Mouse (Mus musculus) intestine, embryonic 14.5 days (tissue): ENCODE results near the gene Ptpn14. TPM values are rescaled to one million over a fixed set of nuclear protein-coding genes. Genes with fewer than 3 reads are reported as not detected.

Experiments
- ATAC-seq: fragments of 200-750 bp; cut with Nextera tagmentation; replicated peaks from 2 replicates; pipeline ENCODE4 v1.8.0; 2017; ENCODE audit warnings: low read depth, moderate number of reproducible peaks, moderate TSS enrichment, moderate library complexity; ENCODE audit not compliant: low FRiP score, low TSS enrichment
- DNase-seq: peaks from one replicate; pipeline ENCODE4 v3.0.0-alpha.2; 2018; ENCODE audit warnings: low spot score
- H3K27ac ChIP-seq: fragments of 300-500 bp; sonication (generic); 2 replicates; pipeline ENCODE4 v1.5.1; 2014; ENCODE audit warnings: low read depth, mild to moderate bottlenecking, control low read depth
- H3K27me3 ChIP-seq: fragments of 300-500 bp; sonication (generic); replicated peaks from 2 replicates; pipeline ENCODE4 v1.6.1; 2014; ENCODE audit warnings: low read length, control low read depth; ENCODE audit not compliant: control insufficient read depth, insufficient read depth
- H3K36me3 ChIP-seq: fragments of 300-500 bp; sonication (generic); 2 replicates; pipeline ENCODE4 v1.6.1; 2014; ENCODE audit warnings: low read length, control low read depth; ENCODE audit not compliant: control insufficient read depth, insufficient read depth
- H3K4me1 ChIP-seq: fragments of 300-500 bp; sonication (generic); replicated peaks from 2 replicates; pipeline ENCODE4 v1.6.1; 2014; ENCODE audit warnings: low read length, control low read depth, mixed read lengths; ENCODE audit not compliant: control insufficient read depth, insufficient read depth
- H3K4me2 ChIP-seq: fragments of 300-500 bp; sonication (generic); 2 replicates; pipeline ENCODE4 v1.6.1; 2014; ENCODE audit warnings: low read length
- H3K4me3 ChIP-seq: fragments of 300-500 bp; sonication (generic); 2 replicates; pipeline ENCODE4 v1.5.1; 2014; ENCODE audit warnings: low read depth, low read length, control low read depth, mixed read lengths
- H3K9ac ChIP-seq: fragments of 300-500 bp; sonication (generic); 2 replicates; pipeline ENCODE4 v1.6.1; 2014; ENCODE audit warnings: mild to moderate bottlenecking, low read length
- H3K9me3 ChIP-seq: fragments of 300-500 bp; sonication (generic); 2 replicates; pipeline ENCODE4 v1.6.1; 2016; ENCODE audit warnings: low read length, control low read depth; ENCODE audit not compliant: control insufficient read depth
- WGBS: fragments of 180-500 bp; shearing (Covaris S2); extraction: QIAGEN DNeasy Blood & Tissue Kit; methylation state at CpG from one replicate; pipeline ENCODE4 v1.1.7; 2014; 5-methylcytosine and 5-hydroxymethylcytosine counted together
- polyA plus RNA-seq: library from polyadenylated mRNA; unstranded; fragments of >200 nt; fragmentation: Nextera tagmentation; extraction: Ambion mirVana; gene quantifications from 2 replicates; pipeline ENCODE4 v1.2.1, GENCODE M21; 2014

The Ptpn14 gene
- polyA plus RNA-seq, 1 experiment from 2014 or later = 7.9 TPM

DNA sequence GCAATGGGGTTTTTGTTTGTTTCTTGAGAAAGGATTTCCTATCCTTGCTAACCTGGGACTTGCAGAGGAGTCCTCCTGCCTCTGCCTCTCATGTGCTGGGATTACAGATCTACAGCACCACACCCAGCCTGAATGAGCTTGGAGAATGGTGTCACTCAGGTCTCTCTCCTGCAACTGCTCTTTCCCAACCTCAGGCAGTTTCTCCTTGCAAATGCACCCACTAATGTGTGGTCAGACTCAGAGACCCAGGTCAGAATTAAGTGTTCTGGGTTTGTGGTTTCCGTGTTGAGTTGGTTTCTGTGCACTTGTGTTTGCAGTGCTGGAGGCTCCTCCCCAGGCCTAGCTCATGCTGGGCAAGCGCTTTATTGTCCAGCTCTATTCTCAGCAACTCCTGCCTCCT is 33.7 kb upstream of the Ptpn14 start:
- Histone ChIP-seq H3K4me3 (no peak overlapping the region), H3K4me2 (no peak overlapping the region), H3K27ac (no peak overlapping the region), H3K9ac (no peak overlapping the region), H3K27me3 (no peaks in the 10 kb centered on the region), H3K4me1 (peaks cover 3% of the 10 kb centered on the region; the same call in 1 of the 2 replicates), H3K36me3 (no peaks in the 10 kb centered on the region), H3K9me3 (no peaks in the 10 kb centered on the region)
- ATAC-seq (no peak), DNase-seq (no peak)
- 93% methylated on average over 2 of the region's 2 CpGs for WGBS

DNA sequence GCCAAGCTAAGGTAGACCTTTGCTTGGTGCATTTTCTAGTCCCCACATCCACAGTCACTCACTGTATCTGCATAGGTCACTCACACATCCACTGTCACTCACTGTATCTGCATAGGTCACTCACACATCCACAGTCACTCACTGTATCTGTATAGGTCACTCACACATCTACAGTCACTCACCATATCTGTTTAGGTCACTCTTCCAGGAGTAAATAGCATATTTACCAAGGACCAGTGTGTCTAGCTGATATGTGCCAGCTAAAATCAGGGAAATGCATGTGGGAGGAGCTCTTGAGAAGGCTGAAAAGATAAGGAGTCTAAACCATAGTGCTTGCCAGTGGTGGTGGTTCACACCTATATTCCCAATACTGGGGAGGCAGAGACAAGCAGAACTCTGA is 32.7 kb upstream of the Ptpn14 start:
- ATAC-seq (no peak), DNase-seq (no peak)
- Histone ChIP-seq H3K4me3 (no peak overlapping the region), H3K9ac (no peak overlapping the region), H3K9me3 (no peaks in the 10 kb centered on the region), H3K27me3 (no peaks in the 10 kb centered on the region), H3K4me2 (no peak overlapping the region), H3K27ac (no peak overlapping the region), H3K36me3 (no peaks in the 10 kb centered on the region), H3K4me1 (no peaks in the 10 kb centered on the region)

DNA sequence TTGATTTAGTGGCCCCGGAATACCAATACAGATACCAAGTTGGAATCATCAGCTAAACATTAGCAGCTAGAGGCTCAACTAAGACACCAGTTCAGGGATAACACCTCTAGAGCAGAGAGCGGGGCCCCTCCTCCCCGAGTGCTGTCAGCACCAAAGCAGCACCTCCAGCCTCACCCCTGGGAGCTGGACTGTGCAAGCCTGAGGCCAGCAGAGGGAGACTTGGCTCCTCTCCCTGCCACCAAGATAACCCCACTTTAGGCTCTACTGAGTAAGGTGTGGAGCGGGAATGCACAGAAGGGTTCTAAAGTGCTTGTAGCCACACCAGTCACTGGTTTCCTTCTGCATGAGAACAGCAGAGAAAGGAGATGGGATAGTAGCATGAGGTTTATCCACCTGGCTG is 29.7 kb upstream of the Ptpn14 start:
- no peak overlapping the region for H3K4me3 ChIP-seq
- H3K4me2 ChIP-seq = no peak overlapping the region
- H3K27ac ChIP-seq = no peak overlapping the region
- no peak overlapping the region for H3K9ac ChIP-seq
- ATAC-seq (no peak), DNase-seq (no peak)
- H3K36me3 ChIP-seq = no peaks in the 10 kb centered on the region
- H3K9me3 ChIP-seq = no peaks in the 10 kb centered on the region
- H3K4me1 ChIP-seq = no peaks in the 10 kb centered on the region
- H3K27me3 ChIP-seq = no peaks in the 10 kb centered on the region
- WGBS = 63% methylated on average over 4 of the region's 4 CpGs

DNA sequence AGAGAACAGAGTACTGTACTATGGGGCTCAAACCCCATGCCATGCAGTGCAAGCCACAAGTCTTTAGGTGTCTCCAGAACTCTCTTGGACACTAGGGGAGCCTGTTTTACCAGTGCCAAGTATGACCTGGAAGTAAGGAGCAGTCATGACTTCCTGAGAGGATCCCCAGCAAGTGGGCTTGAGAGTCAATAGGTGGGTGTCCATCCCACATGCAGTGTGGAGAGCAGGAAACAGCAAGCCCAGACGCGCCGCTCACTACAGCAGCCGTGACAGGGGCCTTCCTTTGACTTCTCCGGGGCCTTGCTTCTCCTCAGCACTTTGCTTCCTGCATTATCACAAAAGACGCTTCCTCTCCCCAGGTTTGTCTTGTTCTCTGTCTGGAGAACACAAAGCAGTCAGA is 27.9 kb upstream of the Ptpn14 start:
- H3K4me3 ChIP-seq = no peak overlapping the region
- no peaks in the 10 kb centered on the region for H3K27me3 ChIP-seq
- no peak overlapping the region for H3K4me2 ChIP-seq
- no peaks in the 10 kb centered on the region for H3K9me3 ChIP-seq
- no peaks in the 10 kb centered on the region for H3K36me3 ChIP-seq
- H3K4me1 ChIP-seq = no peaks in the 10 kb centered on the region
- no peak overlapping the region for H3K9ac ChIP-seq
- DNase-seq = no peak
- WGBS = 77% methylated on average over 6 of the region's 6 CpGs
- ATAC-seq = no peak
- H3K27ac ChIP-seq = no peak overlapping the region

DNA sequence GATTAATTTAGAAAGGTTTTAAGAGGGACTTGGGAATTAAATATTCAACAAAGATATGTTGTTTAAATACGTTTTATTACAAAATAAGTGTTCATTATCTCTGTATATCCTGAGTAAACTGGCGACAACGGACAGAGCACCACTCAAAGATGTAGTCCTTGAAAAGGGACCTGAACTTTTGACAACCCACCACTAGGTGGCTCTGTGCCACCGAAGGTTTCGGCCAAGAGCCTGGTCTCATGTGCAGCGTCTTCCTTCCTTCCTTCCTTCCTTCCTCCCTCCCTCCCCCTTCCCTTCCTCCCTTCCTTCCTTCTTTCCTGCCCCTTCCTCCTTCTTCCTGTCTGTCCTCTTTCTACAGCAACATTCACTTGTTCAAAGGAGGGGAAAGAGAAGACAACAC is 27.1 kb upstream of the Ptpn14 start:
- H3K27me3 ChIP-seq = no peaks in the 10 kb centered on the region
- peak; percentile 61 for ATAC-seq
- under 1% methylated on average over 6 of the region's 6 CpGs for WGBS
- no peak overlapping the region for H3K9ac ChIP-seq
- no peak overlapping the region for H3K27ac ChIP-seq
- H3K9me3 ChIP-seq = no peaks in the 10 kb centered on the region
- no peak overlapping the region for H3K4me2 ChIP-seq
- H3K36me3 ChIP-seq = no peaks in the 10 kb centered on the region
- peak; percentile 78 for DNase-seq
- H3K4me3 ChIP-seq = no peak overlapping the region
- H3K4me1 ChIP-seq = no peaks in the 10 kb centered on the region

DNA sequence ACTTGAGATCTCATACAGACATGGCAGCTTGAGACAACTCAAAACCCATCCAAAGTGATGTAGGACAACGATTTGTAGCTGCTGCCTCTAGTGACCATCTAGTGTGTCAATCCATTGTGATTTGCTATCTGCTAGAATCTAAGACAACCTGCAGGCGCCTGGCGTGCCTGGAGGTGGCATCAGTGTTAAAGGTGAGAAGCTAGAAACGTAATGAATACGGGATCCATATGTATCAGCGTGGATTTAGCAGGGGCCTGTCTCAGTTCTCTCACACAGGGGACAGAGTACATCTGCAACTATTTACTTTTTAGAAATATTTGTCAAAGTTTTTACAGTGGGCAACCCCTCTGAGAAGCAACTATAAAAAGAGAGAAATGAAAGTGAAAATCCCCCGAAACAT is 24.9 kb upstream of the Ptpn14 start:
- WGBS = 36% methylated on average over 7 of the region's 7 CpGs
- Histone ChIP-seq H3K4me3 (no peak overlapping the region), H3K27ac (no peak overlapping the region), H3K9ac (no peak overlapping the region), H3K4me1 (no peaks in the 10 kb centered on the region; the same call in 1 of the 2 replicates), H3K4me2 (no peak overlapping the region), H3K9me3 (no peaks in the 10 kb centered on the region), H3K36me3 (no peaks in the 10 kb centered on the region), H3K27me3 (no peaks in the 10 kb centered on the region)
- ATAC-seq = no peak
- DNase-seq = no peak

DNA sequence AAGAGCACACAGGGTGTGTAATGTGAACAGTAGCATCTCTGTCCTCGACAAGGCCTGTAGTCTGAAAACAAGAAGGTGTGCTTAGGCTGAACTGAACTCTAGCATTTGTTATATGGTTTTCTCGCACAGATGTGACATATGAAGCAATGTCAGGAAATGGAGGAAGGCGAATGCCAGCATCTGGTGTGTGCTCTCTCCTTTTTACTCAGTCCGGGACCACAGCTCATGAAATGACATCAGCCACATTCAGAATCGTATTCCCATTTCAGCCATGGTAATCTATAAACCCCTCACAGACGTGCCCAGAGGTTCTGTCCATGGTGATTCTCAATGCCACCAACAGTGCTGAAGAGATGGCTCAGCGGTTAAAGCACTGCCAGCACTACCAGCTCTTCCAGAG is 24.5 kb upstream of the Ptpn14 start:
- no peak overlapping the region for H3K27ac ChIP-seq
- H3K27me3 ChIP-seq = no peaks in the 10 kb centered on the region
- DNase-seq = no peak
- no peak for ATAC-seq
- H3K9ac ChIP-seq = no peak overlapping the region
- H3K9me3 ChIP-seq = no peaks in the 10 kb centered on the region
- H3K4me1 ChIP-seq = peaks cover 3% of the 10 kb centered on the region
- H3K36me3 ChIP-seq = no peaks in the 10 kb centered on the region
- no peak overlapping the region for H3K4me3 ChIP-seq
- H3K4me2 ChIP-seq = no peak overlapping the region
- WGBS = 75% methylated on average over 7 of the region's 7 CpGs

DNA sequence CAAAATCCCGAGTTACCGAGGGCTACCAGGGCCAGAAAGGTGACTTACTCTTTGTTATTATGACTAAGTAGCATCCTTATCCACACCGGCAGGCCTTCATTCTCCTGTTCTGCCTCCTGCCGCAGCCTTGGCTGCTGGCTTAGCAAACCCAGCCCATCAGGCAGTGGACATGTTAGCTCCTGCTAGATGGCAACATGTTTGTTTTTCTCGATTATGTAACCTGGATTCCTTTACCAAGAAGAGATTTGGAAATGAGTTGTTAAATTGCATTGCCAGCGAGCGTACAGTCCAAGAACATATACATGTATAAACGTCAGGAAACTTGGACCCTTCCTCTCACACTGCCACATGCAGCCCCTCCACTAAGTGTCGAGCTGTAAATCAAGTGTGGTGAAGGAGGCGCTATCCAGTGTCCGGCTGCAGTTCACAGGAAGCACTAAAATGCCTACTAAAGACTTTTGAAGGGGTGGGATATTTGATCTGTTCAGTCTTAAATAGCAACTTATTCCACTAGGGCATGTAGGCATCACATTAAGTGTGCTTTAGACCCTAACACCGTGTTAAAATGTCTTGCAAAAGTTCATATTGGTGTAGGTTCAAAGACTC is 21.9 kb upstream of the Ptpn14 start:
- WGBS = 57% methylated on average over 12 of the region's 12 CpGs
- H3K4me3 ChIP-seq = no peak overlapping the region

DNA sequence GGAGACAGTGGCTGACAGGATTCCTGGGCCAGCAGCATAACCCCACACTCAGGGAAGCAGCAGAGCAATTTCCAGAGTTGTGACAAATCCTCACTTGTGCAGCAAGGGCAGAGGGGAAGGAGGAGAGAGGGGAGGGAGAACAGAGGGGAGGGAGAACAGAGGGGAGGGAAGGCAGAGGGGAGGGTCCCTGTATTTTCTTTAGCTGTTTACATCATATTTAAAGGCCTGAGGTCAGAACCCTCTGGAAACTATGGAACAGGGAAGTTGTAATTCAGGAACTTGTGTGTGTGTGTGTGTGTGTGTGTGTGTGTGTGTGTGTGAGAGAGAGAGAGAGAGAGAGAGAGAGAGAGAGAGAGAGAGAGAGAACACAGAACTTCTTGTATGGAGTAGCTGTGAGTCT is 21.1 kb upstream of the Ptpn14 start:
- Histone ChIP-seq H3K27me3 (no peaks in the 10 kb centered on the region), H3K9me3 (no peaks in the 10 kb centered on the region), H3K27ac (no peak overlapping the region), H3K4me1 (peaks cover 7% of the 10 kb centered on the region), H3K36me3 (no peaks in the 10 kb centered on the region), H3K4me3 (no peak overlapping the region), H3K4me2 (no peak overlapping the region), H3K9ac (no peak overlapping the region)
- DNase-seq (no peak), ATAC-seq (no peak)

More for the DNA sequence above, 21.9 kb upstream of the Ptpn14 start:
- Histone ChIP-seq H3K27me3 (no peaks in the 10 kb centered on the region), H3K27ac (no peak overlapping the region), H3K9me3 (no peaks in the 10 kb centered on the region), H3K4me2 (no peak overlapping the region), H3K9ac (no peak overlapping the region), H3K4me1 (peaks cover 7% of the 10 kb centered on the region), H3K36me3 (no peaks in the 10 kb centered on the region)
- ATAC-seq (no peak), DNase-seq (no peak)
